Mouse (Mus musculus) E14TG2a.4 (cell line): ENCODE data around the gene Thumpd1.

Experiments used
- CTCF ChIP-seq: conservative IDR thresholded peaks from 2 replicates; pipeline ENCODE4 v1.5.1; 2014; ENCODE audit warnings: low read length
- NANOG ChIP-seq: IDR thresholded peaks from 2 replicates; pipeline ENCODE4 v1.6.1; 2014; ENCODE audit warnings: borderline replicate concordance, low read length, mixed read lengths

GRCm38 (mm10) chr7:119727621-119728020 lies 7.0 kb upstream of the Thumpd1 start:
- TF ChIP-seq CTCF (no peak), NANOG (no peak)
